In the genomic region with DNA sequence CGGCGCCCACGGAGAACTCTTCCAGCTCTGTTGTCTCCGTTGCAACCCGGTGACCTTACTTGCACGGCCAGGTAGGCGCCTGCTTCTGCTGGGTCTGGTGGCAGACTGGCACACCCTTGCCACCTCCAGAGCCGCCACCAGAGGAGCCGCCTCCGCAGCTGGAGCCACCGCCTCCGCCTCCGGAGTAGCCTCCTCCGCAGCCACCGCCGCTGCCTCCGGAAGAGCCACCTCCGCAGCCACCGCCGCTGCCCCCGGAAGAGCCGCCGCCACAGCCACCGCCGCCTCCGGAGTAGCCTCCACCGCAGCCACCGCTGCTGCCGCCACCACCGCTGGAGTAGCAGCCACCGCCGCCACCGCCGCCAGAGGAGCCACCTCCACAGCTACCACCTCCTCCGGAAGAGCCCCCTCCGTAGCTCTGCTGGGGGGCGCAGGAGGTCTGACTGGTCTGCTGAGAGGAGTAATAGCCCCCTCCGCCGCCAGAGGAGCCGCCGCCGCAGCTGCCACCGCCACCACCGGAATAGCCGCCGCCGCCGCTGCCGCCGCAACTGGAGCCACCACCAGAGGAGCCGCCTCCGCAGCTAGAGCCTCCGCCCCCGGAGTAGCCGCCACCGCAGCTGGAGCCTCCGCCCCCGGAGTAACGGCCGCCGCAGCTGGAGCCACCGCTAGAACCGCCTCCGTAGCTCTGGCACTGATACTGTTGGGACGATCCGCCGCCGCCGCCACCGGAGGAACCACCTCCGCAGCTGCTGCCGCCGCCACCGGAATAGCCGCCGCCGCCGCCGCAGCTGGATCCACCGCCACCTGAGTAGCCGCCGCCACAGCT, we compare ENCODE assay signal across 8 mouse cellular contexts. TPM values are rescaled to one million over a fixed set of nuclear protein-coding genes. Genes with fewer than 3 reads are reported as not detected.
A peak's percentile ranks its signal among the peaks of the same experiment; 100 is the strongest.
DNase-seq lines count a peak whose midpoint lies in the region; ATAC-seq and TF ChIP-seq lines count a peak whose summit lies in the region.

No protein-coding gene starts in this region.

- peak overlapping the region; percentile 31 for H3ac ChIP-seq in C2C12 (ENCODE audit: control insufficient read depth, insufficient read length, low read depth)

- H3K79me3 ChIP-seq in C2C12 (ENCODE audit: low read depth), result no peaks in the 10 kb centered on the region

- H3K79me2 ChIP-seq in C2C12 (ENCODE audit: control insufficient read depth, insufficient read depth), result no peaks in the 10 kb centered on the region

- no peaks in the 10 kb centered on the region for H3K9me3 ChIP-seq in lung, embryonic 14.5 days (ENCODE audit: low read depth, low read length)

- H3K4me1 ChIP-seq in lung, embryonic 14.5 days (ENCODE audit: insufficient read depth), result no peaks in the 10 kb centered on the region

- peak; percentile 65 to 72 for ATAC-seq in hematopoietic stem cell, adult 5-6 weeks (replicated peaks in 1 of 2; ENCODE audit: insufficient read depth in 1 of 2, low FRiP score in 2 of 2, low TSS enrichment in 1 of 2, low read depth in 1 of 2, poor library complexity in 2 of 2, severe bottlenecking in 2 of 2)
- ATAC-seq in lung, embryonic 14.5 days (ENCODE audit: insufficient read depth), result peak; percentile 84

- no peaks in the 10 kb centered on the region for H3K36me3 ChIP-seq in C2C12 (ENCODE audit: control insufficient read depth, insufficient read depth)
- H3K36me3 ChIP-seq in lung, embryonic 14.5 days (ENCODE audit: insufficient read depth), result no peaks in the 10 kb centered on the region

- DNase-seq in c-Kit-positive CD71-positive TER-119-negative erythroid progenitor cells, embryonic 14.5 days (ENCODE audit: low read depth), result peak; percentile 16
- peak; percentile 5 to 64 for DNase-seq in frontal cortex, adult 2 months (ENCODE audit: extremely low spot score in 1 of 2, low spot score in 1 of 2)
- DNase-seq in layer of hippocampus, adult 9-10 months (ENCODE audit: low spot score), result peak; percentile 13
- DNase-seq in lung, embryonic 14.5 days, result peak; percentile 78
- DNase-seq in retina, postnatal 7 days (ENCODE audit: low read depth, low spot score), result peak; percentile 34
- DNase-seq in urinary bladder, postnatal 10 days (ENCODE audit: low spot score), result peak; percentile 11

- H3K27ac ChIP-seq in lung, embryonic 14.5 days (ENCODE audit: low read depth), result no peak overlapping the region; the same call in 1 of the 2 replicates

- H3K4me2 ChIP-seq in lung, embryonic 14.5 days, result peak overlapping the region; percentile 97

- under 1% methylated on average over 76 of the region's 82 CpGs for WGBS in lung, embryonic 14.5 days

- no peaks in the 10 kb centered on the region for H3K27me3 ChIP-seq in C2C12 (ENCODE audit: control insufficient read depth, insufficient read depth, insufficient read length)
- H3K27me3 ChIP-seq in lung, embryonic 14.5 days (ENCODE audit: insufficient read depth, low read length), result peaks cover 24% of the 10 kb centered on the region

- peak overlapping the region; percentile 34 for H3K4me3 ChIP-seq in C2C12 (ENCODE audit: insufficient read depth, poor library complexity, severe bottlenecking)
- peak overlapping the region; percentile 67 for H3K4me3 ChIP-seq in lung, embryonic 14.5 days (ENCODE audit: low read depth, low read length)

- peak overlapping the region; percentile 52 for H3K9ac ChIP-seq in lung, embryonic 14.5 days

- no peak for TF ChIP-seq CTCF in C2C12 (IDR thresholded peaks at IDR 0.05; ENCODE audit: control insufficient read depth, insufficient read depth, insufficient read length)
- TF ChIP-seq CTCF in lung, embryonic 14.5 days (IDR thresholded peaks at IDR 0.05; ENCODE audit: low read depth), result no peak

TF ChIP-seq in C2C12, 6 proteins besides CTCF, POLR2A, EP300 and RAD21:
- no peak for TF ChIP-seq USF1 (IDR thresholded peaks at IDR 0.05; ENCODE audit: low read depth)
- TF ChIP-seq FOSL1 (IDR thresholded peaks at IDR 0.05; ENCODE audit: insufficient read depth, low read length, poor library complexity, severe bottlenecking), result no peak
- TF ChIP-seq MAX (IDR thresholded peaks at IDR 0.05), result no peak
- no peak for TF ChIP-seq CEBPB (IDR thresholded peaks at IDR 0.05; ENCODE audit: low read depth)
- no peak for TF ChIP-seq MYOG (IDR thresholded peaks at IDR 0.05; ENCODE audit: control insufficient read depth, extremely low read depth, insufficient read length)
- no peak for TF ChIP-seq MYOD1 (IDR thresholded peaks at IDR 0.05; ENCODE audit: control insufficient read depth, insufficient read length, low read depth)

RNA-seq across cellular contexts. Expression of a gene that starts 2.3 kb away (rescaled TPM):
- 6.9 TPM for polyA plus RNA-seq in C2C12 (2012; fragmentation: generic; extraction: Trizol)
- 5.2 and 5.4 TPM in 2 replicates for polyA plus RNA-seq in frontal cortex, adult 2 months (2012; rRNA removed)
- total RNA-seq in hematopoietic stem cell, adult 5-6 weeks (2017), result not detected in 2 replicates
- polyA plus RNA-seq in lung, embryonic 14.5 days (2014; fragmentation: Nextera tagmentation; extraction: Ambion mirVana), result 0.14 and 0.30 TPM in 2 replicates

RNA-seq across cellular contexts. Expression of a gene that starts 43.1 kb away (rescaled TPM):
- polyA plus RNA-seq in C2C12 (2012; fragmentation: generic; extraction: Trizol), result 19.7 TPM
- polyA plus RNA-seq in frontal cortex, adult 2 months (2012; rRNA removed), result not detected in 2 replicates
- not detected in 2 replicates for total RNA-seq in hematopoietic stem cell, adult 5-6 weeks (2017)
- polyA plus RNA-seq in lung, embryonic 14.5 days (2014; fragmentation: Nextera tagmentation; extraction: Ambion mirVana), result not detected in 2 replicates

Comparison
In these comparisons a context has a peak if more than half of its experiments do, and no peak if none do; other contexts are left out.
1. DNase-seq: peak in every context shown above with its lines; median percentile 78 in lung, embryonic 14.5 days; 34 in frontal cortex, adult 2 months; 34 in retina, postnatal 7 days; 16 in c-Kit-positive CD71-positive TER-119-negative erythroid progenitor cells, embryonic 14.5 days; 13 in layer of hippocampus, adult 9-10 months; 11 in urinary bladder, postnatal 10 days.
2. RNA of a gene that starts 43.1 kb away (polyA plus RNA-seq): 19.7 TPM in C2C12 (single experiment); not detected in frontal cortex, adult 2 months and not detected in lung, embryonic 14.5 days; every median in the first group is over 10 times any median in the second.